Mouse (Mus musculus) heart, adult 2 months (tissue): ENCODE results near the gene Frmpd1. TPM values are rescaled to one million over a fixed set of nuclear protein-coding genes. Genes with fewer than 3 reads are reported as not detected.
A peak's percentile ranks its signal among the peaks of the same experiment; 100 is the strongest.

ENCODE experiments used
- DNase-seq, 2 experiments: peaks; one replicate each; pipeline ENCODE4 v3.0.0; 2021
- H3K27ac ChIP-seq: fragments of 200-600 bp; 2 replicates; pipeline ENCODE4 v1.8.1; 2022
- H3K27me3 ChIP-seq: fragments of 200-500 bp; 2 replicates; pipeline ENCODE4 v1.6.1; 2012; ENCODE audit warnings: mild to moderate bottlenecking, low read length, inconsistent platforms, mixed read lengths; ENCODE audit not compliant: control insufficient read depth, insufficient read depth
- H3K36me3 ChIP-seq: fragments of 200-500 bp; 2 replicates; pipeline ENCODE4 v1.6.1; 2012; ENCODE audit warnings: low read length, inconsistent platforms; ENCODE audit not compliant: control insufficient read depth, insufficient read depth
- H3K4me1 ChIP-seq: fragments of 200-500 bp; 2 replicates; pipeline ENCODE4 v1.6.1; 2011; ENCODE audit warnings: low read length; ENCODE audit not compliant: control insufficient read depth, insufficient read depth
- H3K4me3 ChIP-seq: fragments of 200-600 bp; 2 replicates; pipeline ENCODE4 v1.8.1; 2022
- H3K79me2 ChIP-seq: fragments of 200-500 bp; replicated peaks from 2 replicates; pipeline ENCODE4 v1.6.1; 2012; ENCODE audit warnings: mild to moderate bottlenecking, inconsistent platforms, low read length, moderate library complexity, mixed read lengths; ENCODE audit not compliant: control insufficient read depth, insufficient read depth
- H3K9ac ChIP-seq: fragments of 200-500 bp; 2 replicates; pipeline ENCODE4 v1.6.1; 2012; ENCODE audit warnings: low read depth, mild to moderate bottlenecking, control low read depth, inconsistent platforms, low read length, mixed read lengths
- CTCF ChIP-seq: fragments of 200-600 bp; IDR thresholded peaks from 2 replicates; pipeline ENCODE4 v1.8.1; 2022; ENCODE audit warnings: antibody characterized with exemption, mild to moderate bottlenecking, moderate library complexity
- EP300 ChIP-seq: fragments of 200-500 bp; IDR thresholded peaks from 2 replicates; pipeline ENCODE4 v1.6.1; 2011; ENCODE audit warnings: low read depth, low read length, control low read depth; ENCODE audit not compliant: insufficient read depth
- POLR2A ChIP-seq: fragments of 200-500 bp; IDR thresholded peaks from 2 replicates; pipeline ENCODE4 v1.6.1; 2011; ENCODE audit warnings: mild to moderate bottlenecking, low read depth, low read length, control low read depth; ENCODE audit not compliant: insufficient read depth
- WGBS: fragments of 180-500 bp; shearing (Covaris S2); methylation state at CpG from one replicate; pipeline ENCODE4 v1.1.7; 2018; 5-methylcytosine and 5-hydroxymethylcytosine counted together
- intact Hi-C: fragments of 180-260 bp; cut with DNase I; formaldehyde crosslinking; loops from one replicate; pipeline ENCODE4 v1.15.1; 2025
- polyA plus RNA-seq: library from polyadenylated mRNA; depleted of rRNA; stranded (reverse); fragments of >200 nt; gene quantifications from 2 replicates; pipeline ENCODE4 v1.2.3, GENCODE M21; 2012
- total RNA-seq, 2 experiments: library from RNA; stranded (reverse); gene quantifications; 2 replicates each; pipeline ENCODE4 v1.2.3; 2021

Gene Frmpd1
- total and polyA plus RNA-seq, 3 experiments, result 0.34 to 0.55 (median 0.47) TPM

DNA sequence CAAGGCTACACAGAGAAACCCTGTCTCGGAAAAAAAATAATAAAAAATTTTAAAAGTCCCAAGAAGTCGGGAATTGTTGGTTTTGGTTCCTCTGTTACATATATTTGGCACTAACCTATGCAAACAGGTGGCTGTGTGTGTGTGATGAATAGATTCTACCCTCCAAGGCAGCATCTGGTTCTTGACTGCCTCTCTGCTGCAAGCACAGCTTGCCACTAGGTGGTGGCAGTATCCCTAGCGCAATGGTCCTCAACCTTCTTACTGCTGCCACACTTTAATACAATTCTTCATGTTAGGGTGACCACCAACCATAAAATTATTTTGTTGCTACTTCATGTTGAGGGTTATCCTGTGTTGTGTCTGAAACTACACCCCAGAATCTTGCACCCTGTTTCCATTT, 101.6 kb downstream of the Frmpd1 start:
- H3K9ac ChIP-seq, result no peak overlapping the region
- no peaks in the 10 kb centered on the region for H3K27me3 ChIP-seq
- 41% methylated on average over 3 of the region's 3 CpGs for WGBS
- no peak for DNase-seq
- H3K4me1 ChIP-seq, result no peaks in the 10 kb centered on the region
- no peaks in the 10 kb centered on the region for H3K79me2 ChIP-seq
- no peaks in the 10 kb centered on the region for H3K36me3 ChIP-seq
- no peak overlapping the region for H3K27ac ChIP-seq
- TF ChIP-seq CTCF, result peak; percentile 83
- TF ChIP-seq EP300, result no peak
- no peak overlapping the region for H3K4me3 ChIP-seq
- intact Hi-C loops, result loop anchor here (5.0 kb wide), 1 partner anchor 571 kb away; no protein-coding TSS in a partner anchor

- Histone ChIP-seq H3K4me1 (no peaks in the 10 kb centered on the region), H3K9ac (no peak overlapping the region), H3K27me3 (no peaks in the 10 kb centered on the region), H3K36me3 (no peaks in the 10 kb centered on the region), H3K27ac (no peak overlapping the region), H3K4me3 (no peak overlapping the region), H3K79me2 (no peaks in the 10 kb centered on the region)
- TF ChIP-seq POLR2A (no peak), CTCF (no peak), EP300 (no peak)
- intact Hi-C loops, result loop anchor here (5.0 kb wide), 1 partner anchor 569 kb away; no protein-coding TSS in a partner anchor
- no peak for DNase-seq
- 77% methylated on average over 5 of the region's 5 CpGs for WGBS
Observed at GRCm38 (mm10) chr4:45287906-45288305, 103.2 kb downstream of the Frmpd1 start.

- peak within 1 kb of the TSS; percentile 94 for H3K9ac ChIP-seq
- H3K36me3 ChIP-seq, result no peaks in the 10 kb centered on the region
- H3K27me3 ChIP-seq, result no peaks in the 10 kb centered on the region
- WGBS, result 17% methylated on average over 27 of the region's 27 CpGs
- TF ChIP-seq EP300 (0 out of 2 replicates have a peak, but pooled peaks have one; percentile 9), POLR2A (peak; percentile 69), CTCF (no peak)
- H3K27ac ChIP-seq, result peak within 1 kb of the TSS; percentile 61
- intact Hi-C loops, result loop anchor here (1.0 kb wide), 1 partner anchor 8 kb away; no protein-coding TSS in a partner anchor
- H3K4me3 ChIP-seq, result peak within 1 kb of the TSS; percentile 88
- H3K79me2 ChIP-seq, result no peaks in the 10 kb centered on the region
- DNase-seq, result peak; percentile 71 to 73
- no peaks in the 10 kb centered on the region; the same call in 1 of the 2 replicates for H3K4me1 ChIP-seq
Observed at GRCm38 (mm10) chr4:45296662-45297564, 112.2 kb downstream of the Frmpd1 start, which contains the start of gene Trmt10b. TSS of gene Trmt10b (plus strand) at chr4:45297127.

- H3K36me3 ChIP-seq, result no peaks in the 10 kb centered on the region
- intact Hi-C loops, result no loop called here
- no peak overlapping the region for H3K27ac ChIP-seq
- 96% methylated on average over 14 of the region's 14 CpGs for WGBS
- H3K79me2 ChIP-seq, result no peaks in the 10 kb centered on the region
- no peak for DNase-seq
- no peak overlapping the region for H3K4me3 ChIP-seq
- TF ChIP-seq CTCF (no peak), EP300 (no peak), POLR2A (no peak)
- H3K4me1 ChIP-seq, result no peaks in the 10 kb centered on the region
- no peak overlapping the region for H3K9ac ChIP-seq
- H3K27me3 ChIP-seq, result no peaks in the 10 kb centered on the region
Observed at GRCm38 (mm10) chr4:45305536-45305935, 120.9 kb downstream of the Frmpd1 start.

- Histone ChIP-seq H3K79me2 (no peaks in the 10 kb centered on the region), H3K4me1 (no peaks in the 10 kb centered on the region), H3K9ac (no peak overlapping the region), H3K27ac (no peak overlapping the region), H3K4me3 (no peak overlapping the region), H3K27me3 (no peaks in the 10 kb centered on the region), H3K36me3 (no peaks in the 10 kb centered on the region)
- WGBS, result 37% methylated on average over 11 of the region's 11 CpGs
- intact Hi-C loops, result no loop called here
- TF ChIP-seq CTCF, result peak; percentile 50
- TF ChIP-seq EP300, result no peak
- DNase-seq, result no peak
Observed at GRCm38 (mm10) chr4:45308046-45308445, 123.4 kb downstream of the Frmpd1 start.

GRCm38 (mm10) chr4:45308606-45309005, 123.9 kb downstream of the Frmpd1 start:
- no peaks in the 10 kb centered on the region for H3K79me2 ChIP-seq
- H3K4me1 ChIP-seq, result no peaks in the 10 kb centered on the region
- DNase-seq, result no peak
- no peak overlapping the region for H3K9ac ChIP-seq
- TF ChIP-seq CTCF, result no peak
- TF ChIP-seq POLR2A, result no peak
- no peak for TF ChIP-seq EP300
- intact Hi-C loops, result no loop called here
- no peak overlapping the region for H3K4me3 ChIP-seq
- no peak overlapping the region for H3K27ac ChIP-seq
- no peaks in the 10 kb centered on the region for H3K27me3 ChIP-seq
- 87% methylated on average over 6 of the region's 6 CpGs for WGBS
- H3K36me3 ChIP-seq, result no peaks in the 10 kb centered on the region
